20 mouse cellular contexts compared by ENCODE assay signal in the genomic region with DNA sequence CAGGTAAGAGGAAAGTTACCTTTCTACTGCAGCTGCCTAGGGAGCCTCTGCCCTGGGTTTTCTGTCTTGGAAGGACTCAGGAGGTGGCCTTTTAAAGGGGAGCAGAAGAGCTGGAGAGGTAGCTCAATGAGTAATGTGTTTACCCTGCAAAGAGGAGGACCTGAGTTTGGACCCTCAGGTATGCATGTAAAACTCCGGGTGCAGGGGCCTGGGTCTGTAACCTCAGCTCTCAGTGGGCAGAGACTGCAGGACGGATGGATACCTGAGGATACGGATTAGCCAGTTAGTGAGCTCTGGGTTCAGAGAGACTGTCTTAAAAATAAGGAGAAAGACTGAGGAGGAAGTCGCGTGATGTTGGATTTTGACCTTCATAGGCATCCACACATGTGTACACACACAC.
DNase-seq lines count a peak whose midpoint lies in the region; ATAC-seq lines count a peak whose summit lies in the region.
"Had no signal": no experiment of that assay in that cellular context is flagged by ENCODE, and none has a peak within 500 bp of the region (broad histone marks: within the 10 kb centered on the region; RNA-seq: fewer than 3 reads in every experiment).

No protein-coding gene starts in this region.

- peaks cover 14% of the 10 kb centered on the region; the same call in 1 of the 2 replicates for H3K4me1 ChIP-seq in forebrain, embryonic 11.5 days (replicated peaks; ENCODE audit: control insufficient read depth, insufficient read depth, low read length)
- peaks cover 9% of the 10 kb centered on the region for H3K4me1 ChIP-seq in forebrain, embryonic 14.5 days (ENCODE audit: control insufficient read depth, insufficient read depth, low read length)
- peaks cover 35% of the 10 kb centered on the region for H3K4me1 ChIP-seq in neural tube, embryonic 11.5 days (ENCODE audit: control insufficient read depth, insufficient read depth, low read length)
- H3K4me1 ChIP-seq in midbrain, embryonic 13.5 days (replicated peaks) = peaks cover 51% of the 10 kb centered on the region
- peaks cover 37% of the 10 kb centered on the region for H3K4me1 ChIP-seq in neural tube, embryonic 15.5 days
- H3K4me1 ChIP-seq: intestine, embryonic 15.5 days had no signal

- no peak overlapping the region for H3K9ac ChIP-seq in forebrain, embryonic 11.5 days (ENCODE audit: low read length)
- H3K9ac ChIP-seq in forebrain, embryonic 14.5 days (ENCODE audit: low read length) = no peak overlapping the region
- peak overlapping the region; percentile 1; the same call in 1 of the 2 replicates for H3K9ac ChIP-seq in neural tube, embryonic 11.5 days (ENCODE audit: low read length)
- no peak overlapping the region for H3K9ac ChIP-seq in midbrain, embryonic 13.5 days (replicated peaks)
- H3K9ac ChIP-seq in neural tube, embryonic 15.5 days (replicated peaks) = no peak overlapping the region
- H3K9ac ChIP-seq: intestine, embryonic 15.5 days; kidney, embryonic 15.5 days; liver, postnatal 0 days had no signal

- no peak overlapping the region for H3K27ac ChIP-seq in forebrain, embryonic 11.5 days (ENCODE audit: low read depth, low read length)
- no peak overlapping the region for H3K27ac ChIP-seq in forebrain, embryonic 14.5 days (ENCODE audit: low read depth, low read length)
- peak overlapping the region; percentile 60; the same call in 1 of the 2 replicates for H3K27ac ChIP-seq in neural tube, embryonic 11.5 days (ENCODE audit: low read depth, low read length)
- H3K27ac ChIP-seq in midbrain, embryonic 13.5 days = peak overlapping the region; percentile 73
- 0 out of 2 replicates have a peak overlapping the region, but pooled peaks have one; percentile 19 for H3K27ac ChIP-seq in neural tube, embryonic 15.5 days (replicated peaks)
- H3K27ac ChIP-seq: intestine, embryonic 15.5 days; kidney, embryonic 15.5 days had no signal

- H3K36me3 ChIP-seq in forebrain, embryonic 11.5 days (ENCODE audit: control insufficient read depth, insufficient read depth, low read length) = no peaks in the 10 kb centered on the region
- H3K36me3 ChIP-seq in forebrain, embryonic 14.5 days (ENCODE audit: control insufficient read depth, insufficient read depth, low read length) = no peaks in the 10 kb centered on the region
- H3K36me3 ChIP-seq in neural tube, embryonic 11.5 days (ENCODE audit: control insufficient read depth, insufficient read depth, low read length) = no peaks in the 10 kb centered on the region
- H3K36me3 ChIP-seq in midbrain, embryonic 13.5 days = peaks cover 15% of the 10 kb centered on the region
- H3K36me3 ChIP-seq in neural tube, embryonic 15.5 days = no peaks in the 10 kb centered on the region; the same call in 1 of the 2 replicates
- H3K36me3 ChIP-seq: G1E; intestine, embryonic 15.5 days; kidney, embryonic 15.5 days had no signal

- WGBS in forebrain, embryonic 11.5 days = 56% methylated on average over 5 of the region's 5 CpGs
- WGBS in forebrain, embryonic 14.5 days = 50% methylated on average over 5 of the region's 5 CpGs
- 75% methylated on average over 5 of the region's 5 CpGs for WGBS in neural tube, embryonic 11.5 days
- WGBS in midbrain, embryonic 13.5 days = 63% methylated on average over 5 of the region's 5 CpGs
- 72% methylated on average over 5 of the region's 5 CpGs for WGBS in neural tube, embryonic 15.5 days

- H3K4me3 ChIP-seq in forebrain, embryonic 11.5 days (ENCODE audit: low read depth, low read length) = no peak overlapping the region
- H3K4me3 ChIP-seq in forebrain, embryonic 14.5 days (ENCODE audit: low read depth, low read length) = no peak overlapping the region
- H3K4me3 ChIP-seq in neural tube, embryonic 11.5 days (ENCODE audit: low read depth, low read length) = no peak overlapping the region
- H3K4me3 ChIP-seq in midbrain, embryonic 13.5 days (replicated peaks) = no peak overlapping the region
- no peak overlapping the region for H3K4me3 ChIP-seq in neural tube, embryonic 15.5 days (replicated peaks)
- H3K4me3 ChIP-seq: intestine, embryonic 15.5 days; kidney, embryonic 15.5 days had no signal

- no peaks in the 10 kb centered on the region for H3K9me3 ChIP-seq in forebrain, embryonic 11.5 days (ENCODE audit: control insufficient read depth, low read length)
- H3K9me3 ChIP-seq in forebrain, embryonic 14.5 days (replicated peaks; ENCODE audit: control insufficient read depth, low read length) = no peaks in the 10 kb centered on the region
- no peaks in the 10 kb centered on the region for H3K9me3 ChIP-seq in neural tube, embryonic 11.5 days (ENCODE audit: control insufficient read depth, low read length)
- H3K9me3 ChIP-seq in midbrain, embryonic 13.5 days = no peaks in the 10 kb centered on the region
- no peaks in the 10 kb centered on the region for H3K9me3 ChIP-seq in neural tube, embryonic 15.5 days (replicated peaks)
- H3K9me3 ChIP-seq: intestine, embryonic 15.5 days; kidney, embryonic 15.5 days had no signal

- peak; percentile 7; the same call in 1 of the 2 replicates for ATAC-seq in forebrain, embryonic 11.5 days (replicated peaks; ENCODE audit: low FRiP score)
- ATAC-seq in forebrain, embryonic 14.5 days = no peak
- peak; percentile 8; the same call in 1 of the 2 replicates for ATAC-seq in neural tube, embryonic 11.5 days (ENCODE audit: insufficient read depth, low FRiP score, low TSS enrichment)
- no peak for ATAC-seq in midbrain, embryonic 13.5 days
- no peak for ATAC-seq in neural tube, embryonic 15.5 days (ENCODE audit: low FRiP score)
- ATAC-seq: intestine, embryonic 15.5 days; liver, postnatal 0 days had no signal

- no peak for DNase-seq in forebrain, embryonic 11.5 days (ENCODE audit: low spot score)
- DNase-seq in forebrain, embryonic 14.5 days (ENCODE audit: low spot score) = no peak
- DNase-seq in neural tube, embryonic 11.5 days (ENCODE audit: low spot score) = no peak
- DNase-seq in neural tube, embryonic 10.5 days (ENCODE audit: extremely low spot score, low spot score) = no peak
- no peak for DNase-seq in adrenal gland, adult 8-10 months
- no peak for DNase-seq in spleen, postnatal 36 days (ENCODE audit: low spot score in 2 of 2)
- DNase-seq: adrenal gland, postnatal 25 days; cerebellum, adult 11-12 months; cerebellum, postnatal 36 days; heart, postnatal 36 days; left cerebral cortex, postnatal 4 days; liver, postnatal 0 days; lung, postnatal 14 days; right cerebral cortex, postnatal 4 days; thymus, postnatal 25 days had no signal

- no peaks in the 10 kb centered on the region for H3K27me3 ChIP-seq in forebrain, embryonic 11.5 days (ENCODE audit: control insufficient read depth, insufficient read depth, low read length)
- no peaks in the 10 kb centered on the region for H3K27me3 ChIP-seq in forebrain, embryonic 14.5 days (replicated peaks; ENCODE audit: control insufficient read depth, insufficient read depth, low read length)
- no peaks in the 10 kb centered on the region for H3K27me3 ChIP-seq in neural tube, embryonic 11.5 days (ENCODE audit: control insufficient read depth, insufficient read depth, low read length)
- H3K27me3 ChIP-seq in midbrain, embryonic 13.5 days = no peaks in the 10 kb centered on the region
- no peaks in the 10 kb centered on the region for H3K27me3 ChIP-seq in neural tube, embryonic 15.5 days (replicated peaks)
- H3K27me3 ChIP-seq: intestine, embryonic 15.5 days; kidney, embryonic 15.5 days had no signal

- H3K4me2 ChIP-seq in forebrain, embryonic 11.5 days (ENCODE audit: low read depth, low read length, severe bottlenecking) = no peak overlapping the region
- H3K4me2 ChIP-seq in forebrain, embryonic 14.5 days (ENCODE audit: low read length) = no peak overlapping the region
- no peak overlapping the region for H3K4me2 ChIP-seq in neural tube, embryonic 11.5 days (ENCODE audit: low read depth)
- no peak overlapping the region for H3K4me2 ChIP-seq in midbrain, embryonic 13.5 days (replicated peaks)
- H3K4me2 ChIP-seq in neural tube, embryonic 15.5 days = no peak overlapping the region
- H3K4me2 ChIP-seq: intestine, embryonic 15.5 days; kidney, embryonic 15.5 days had no signal

Comparison
In these comparisons a context has a peak if more than half of its experiments do, and no peak if none do; other contexts are left out.
1. ATAC-seq: peak in forebrain, embryonic 11.5 days (single experiment) and neural tube, embryonic 11.5 days (single experiment); none in forebrain, embryonic 14.5 days (single experiment), midbrain, embryonic 13.5 days (single experiment) and neural tube, embryonic 15.5 days (single experiment).
2. H3K27ac ChIP-seq: peak in neural tube, embryonic 11.5 days (single experiment), midbrain, embryonic 13.5 days (single experiment) and neural tube, embryonic 15.5 days (single experiment); none in forebrain, embryonic 11.5 days (single experiment) and forebrain, embryonic 14.5 days (single experiment).